Mouse (Mus musculus) fibroblast of lung, adult 2 months (primary cell): Measurements from ENCODE around the gene Magea6.
"Not testable (repeated sequence)": the region's sequence is repeated elsewhere in the genome, so short reads cannot be mapped to it uniquely, and the experiment has no call there.

Source experiments
- DNase-seq: peaks from one replicate; pipeline ENCODE4 v3.0.0-alpha.2; 2011; ENCODE audit warnings: low read depth

Magea6 gene

DNA sequence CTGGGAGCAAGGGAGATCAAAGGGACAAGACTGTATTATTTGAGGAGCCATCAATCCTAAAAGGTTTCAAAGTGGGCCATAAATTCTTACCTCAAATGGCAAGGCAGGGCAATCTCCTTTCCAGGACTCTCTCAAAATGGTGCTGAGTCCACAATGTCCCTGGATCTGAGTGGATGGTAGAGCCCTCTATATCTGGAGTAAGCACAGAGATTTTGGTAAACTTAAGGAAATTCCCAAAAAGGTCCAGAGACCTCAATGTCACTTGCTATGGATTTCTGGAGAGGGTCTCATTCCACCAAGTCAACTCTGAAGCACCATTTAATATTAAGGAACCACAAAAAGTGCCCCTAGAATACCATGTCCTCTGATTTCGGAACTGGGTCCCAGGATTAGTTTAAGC is at the start of gene Magea6:
Gene Magea6, minus strand, starts transcription at position 101 of the 400 bp plus-strand sequence.
- not testable (repeated sequence) for DNase-seq

DNA sequence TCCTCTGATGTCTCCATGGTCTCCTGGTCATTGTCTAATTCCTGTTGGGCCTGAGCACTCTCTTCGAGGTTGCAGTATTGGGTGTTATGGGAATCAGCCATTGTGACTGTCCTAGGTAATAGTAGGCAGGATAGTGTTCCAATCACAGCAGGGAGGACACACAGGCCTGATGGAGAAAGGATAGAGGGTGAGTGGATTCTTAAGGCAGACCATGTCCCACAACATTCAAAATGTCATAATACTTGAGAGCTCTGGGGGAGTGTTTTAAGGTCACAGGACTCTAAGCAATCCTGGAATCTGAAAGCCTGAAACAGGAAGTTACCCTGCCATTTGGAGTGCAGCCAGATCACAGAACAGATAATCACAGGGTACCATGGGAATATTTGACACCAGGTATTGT is 13.6 kb upstream of the Magea6 start, which contains the start of gene Magea3:
Gene Magea3, minus strand, starts transcription at position 101 of the 400 bp plus-strand sequence.
- DNase-seq, result not testable (repeated sequence)

GRCm38 (mm10) chrX:154890167-154890566 is 45.6 kb downstream of the Magea6 start, which contains the start of gene Cldn34b1:
Gene Cldn34b1 (minus strand): TSS chrX:154890267.
- DNase-seq, result not testable (repeated sequence)
